Mouse (Mus musculus) C2C12 (cell line): Measurements from ENCODE around the gene Rabgap1l.

Experiments used
- CEBPB ChIP-seq: IDR thresholded peaks from one replicate; pipeline ENCODE4 v1.6.1; 2011; ENCODE audit warnings: low read depth, mild to moderate bottlenecking, control low read depth, moderate library complexity
- CTCF ChIP-seq: IDR thresholded peaks from one replicate; pipeline ENCODE4 v1.5.1; 2011; ENCODE audit not compliant: control insufficient read depth, insufficient read depth, insufficient read length
- FOSL1 ChIP-seq: IDR thresholded peaks from one replicate; pipeline ENCODE4 v1.8.0; 2011; ENCODE audit warnings: mild to moderate bottlenecking, low read length; ENCODE audit not compliant: poor library complexity, insufficient read depth, severe bottlenecking
- MAX ChIP-seq: IDR thresholded peaks from one replicate; pipeline ENCODE4 v1.6.1; 2011; ENCODE audit warnings: mild to moderate bottlenecking, control low read depth
- MYOG ChIP-seq: IDR thresholded peaks from one replicate; pipeline ENCODE4 v1.6.1; 2011; ENCODE audit not compliant: control insufficient read depth, insufficient read length; ENCODE audit errors: extremely low read depth
- USF1 ChIP-seq: IDR thresholded peaks from one replicate; pipeline ENCODE4 v1.6.1; 2011; ENCODE audit warnings: low read depth, mild to moderate bottlenecking, control low read depth, moderate library complexity

DNA sequence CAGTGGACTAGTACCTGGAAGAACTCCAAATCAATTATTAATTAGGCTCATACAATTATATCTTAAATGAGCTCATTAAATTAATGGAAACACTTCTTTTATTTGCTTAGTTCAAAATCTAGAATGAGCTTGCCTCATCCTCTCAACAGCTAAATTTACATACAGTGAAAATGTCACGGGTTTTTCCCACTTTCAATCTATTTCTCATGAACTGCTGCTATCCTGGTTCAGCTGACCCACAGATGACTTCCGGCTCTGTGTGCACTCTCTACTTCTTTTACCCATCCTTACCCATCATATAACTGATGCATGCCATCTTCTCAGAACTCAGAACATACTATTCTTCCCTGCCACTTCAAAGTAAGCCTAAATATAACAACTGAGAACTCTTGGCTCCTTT lies 452.4 kb downstream of the Rabgap1l start:
- no peak for TF ChIP-seq CTCF
- no peak for TF ChIP-seq USF1
- no peak for TF ChIP-seq MAX
- no peak for TF ChIP-seq CEBPB
- TF ChIP-seq FOSL1: no peak
- no peak for TF ChIP-seq MYOG
